Mouse (Mus musculus): Measurements from ENCODE around the gene Pdgfc.
"Not testable (repeated sequence)": the region's sequence is repeated elsewhere in the genome, so short reads cannot be mapped to it uniquely, and the experiment has no call there.

Gene Pdgfc

GRCm38 (mm10) chr3:81045344-81046050, 9.3 kb downstream of the Pdgfc start:
- no peak for DNase-seq (ENCODE audit: extremely low spot score)

- DNase-seq (ENCODE audit: extremely low spot score), result no peak
These were observed 10.7 kb downstream of the Pdgfc start for GRCm38 (mm10) chr3:81046652-81047607.

GRCm38 (mm10) chr3:81051522-81051921, 15.3 kb downstream of the Pdgfc start:
- DNase-seq (ENCODE audit: extremely low spot score), result no peak

- DNase-seq (ENCODE audit: extremely low spot score), result no peak
These were observed 16.2 kb downstream of the Pdgfc start for GRCm38 (mm10) chr3:81052422-81052821.

- no peak for DNase-seq (ENCODE audit: extremely low spot score)
These were observed 17.9 kb downstream of the Pdgfc start for GRCm38 (mm10) chr3:81054074-81054473.

GRCm38 (mm10) chr3:81057719-81058118, 21.5 kb downstream of the Pdgfc start:
- no peak for DNase-seq (ENCODE audit: extremely low spot score)

GRCm38 (mm10) chr3:81058527-81059031, 22.4 kb downstream of the Pdgfc start:
- DNase-seq (ENCODE audit: extremely low spot score), result no peak

- DNase-seq (ENCODE audit: extremely low spot score), result no peak
These were observed 32.3 kb downstream of the Pdgfc start for GRCm38 (mm10) chr3:81068550-81068949.

- DNase-seq (ENCODE audit: extremely low spot score), result no peak
These were observed 64.9 kb downstream of the Pdgfc start for GRCm38 (mm10) chr3:81101136-81101535.

GRCm38 (mm10) chr3:81102158-81102876, 66.1 kb downstream of the Pdgfc start:
- DNase-seq (ENCODE audit: extremely low spot score), result no peak

- DNase-seq (ENCODE audit: extremely low spot score), result no peak
These were observed 66.7 kb downstream of the Pdgfc start for GRCm38 (mm10) chr3:81102877-81103420.

- DNase-seq (ENCODE audit: extremely low spot score), result no peak
These were observed 71.3 kb downstream of the Pdgfc start for GRCm38 (mm10) chr3:81107515-81107914.

- no peak for DNase-seq (ENCODE audit: extremely low spot score)
These were observed 74.8 kb downstream of the Pdgfc start for GRCm38 (mm10) chr3:81110968-81111367.

GRCm38 (mm10) chr3:81112892-81113291, 76.7 kb downstream of the Pdgfc start:
- no peak for DNase-seq (ENCODE audit: extremely low spot score)

- no peak for DNase-seq (ENCODE audit: extremely low spot score)
These were observed 84.4 kb downstream of the Pdgfc start for GRCm38 (mm10) chr3:81120664-81121063.

GRCm38 (mm10) chr3:81121731-81122130, 85.5 kb downstream of the Pdgfc start:
- no peak for DNase-seq (ENCODE audit: extremely low spot score)

- no peak for DNase-seq (ENCODE audit: extremely low spot score)
These were observed 87.2 kb downstream of the Pdgfc start for GRCm38 (mm10) chr3:81123461-81123860.

- DNase-seq (ENCODE audit: extremely low spot score), result no peak
These were observed 90.8 kb downstream of the Pdgfc start for GRCm38 (mm10) chr3:81127013-81127412.

GRCm38 (mm10) chr3:81136985-81137384, 100.8 kb downstream of the Pdgfc start:
- DNase-seq (ENCODE audit: extremely low spot score), result no peak

- DNase-seq (ENCODE audit: extremely low spot score), result not testable (repeated sequence)
These were observed 101.8 kb downstream of the Pdgfc start for GRCm38 (mm10) chr3:81138030-81138429.

- DNase-seq (ENCODE audit: extremely low spot score), result no peak
These were observed 107.5 kb downstream of the Pdgfc start for GRCm38 (mm10) chr3:81143730-81144129.

- DNase-seq (ENCODE audit: extremely low spot score), result no peak
These were observed 112.9 kb downstream of the Pdgfc start for GRCm38 (mm10) chr3:81149109-81149521.
